Comparison of ENCODE assay signal across 25 mouse cellular contexts in genomic region chr4:137747590-137747989, GRCm38 (mm10). TPM values are rescaled to one million over a fixed set of nuclear protein-coding genes. Genes with fewer than 3 reads are reported as not detected.
DNase-seq lines count a peak whose midpoint lies in the region; ATAC-seq and TF ChIP-seq lines count a peak whose summit lies in the region.
"Had no signal": no experiment of that assay in that cellular context is flagged by ENCODE, and none has a peak within 500 bp of the region (broad histone marks: within the 10 kb centered on the region; RNA-seq: fewer than 3 reads in every experiment).

No protein-coding gene starts in this region.

- no peak overlapping the region for H3K4me2 ChIP-seq in kidney, embryonic 16.5 days (replicated peaks; ENCODE audit: low read depth, low read length)
- H3K4me2 ChIP-seq: forebrain, embryonic 13.5 days; heart, embryonic 13.5 days; hindbrain, embryonic 14.5 days had no signal

- no peaks in the 10 kb centered on the region for H3K27me3 ChIP-seq in kidney, embryonic 16.5 days (ENCODE audit: insufficient read depth, low read length)
- no peaks in the 10 kb centered on the region for H3K27me3 ChIP-seq in testis, adult 2 months (ENCODE audit: control insufficient read depth, insufficient read depth, low read length)
- H3K27me3 ChIP-seq: CH12.LX; forebrain, embryonic 13.5 days; Patski had no signal

- ATAC-seq in kidney, embryonic 16.5 days (ENCODE audit: low FRiP score, low TSS enrichment), result no peak
- ATAC-seq: forebrain, embryonic 13.5 days; forebrain, embryonic 16.5 days; Patski had no signal

- H3K27ac ChIP-seq in kidney, embryonic 16.5 days (ENCODE audit: low read length), result no peak overlapping the region
- no peak overlapping the region for H3K27ac ChIP-seq in testis, adult 2 months (ENCODE audit: control insufficient read depth, insufficient read depth, low read depth, low read length)
- H3K27ac ChIP-seq: forebrain, embryonic 10.5 days; forebrain, embryonic 13.5 days; heart, adult 2 months; heart, embryonic 10.5 days; heart, embryonic 13.5 days; hindbrain, embryonic 14.5 days had no signal

- TF ChIP-seq CTCF in testis, adult 2 months (IDR thresholded peaks at IDR 0.05; ENCODE audit: control insufficient read depth, insufficient read depth, insufficient replicate concordance, low read depth, low read length), result no peak

- peak; percentile 61 for DNase-seq in kidney, adult 9 months
- peak; percentile 38 for DNase-seq in kidney, postnatal 14 days
- no peak for DNase-seq in kidney, adult 11 months
- no peak for DNase-seq in testis, postnatal 10 days (ENCODE audit: low spot score)
- DNase-seq: adrenal gland, postnatal 36 days; B cell, adult 2 months; cerebellum, adult 18-20 months; cerebellum, adult 9-10 months; cerebellum, postnatal 14 days; gastrocnemius, postnatal 10 days; gastrocnemius, postnatal 36 days; heart, adult 2 months; heart, postnatal 14 days; heart, postnatal 4 days had no signal

- TF ChIP-seq POLR2A in testis, adult 2 months (IDR thresholded peaks at IDR 0.05; ENCODE audit: control insufficient read depth, low read depth, low read length), result no peak

- no peaks in the 10 kb centered on the region for H3K9me3 ChIP-seq in kidney, embryonic 16.5 days (ENCODE audit: low read length)
- H3K9me3 ChIP-seq: forebrain, embryonic 10.5 days; forebrain, embryonic 13.5 days; G1E; heart, embryonic 10.5 days; heart, embryonic 13.5 days had no signal

- WGBS in kidney, embryonic 16.5 days, result 59% methylated on average over 5 of the region's 5 CpGs

- no peak overlapping the region for H3K4me3 ChIP-seq in kidney, embryonic 16.5 days (ENCODE audit: low read length)
- peak overlapping the region; percentile 18 for H3K4me3 ChIP-seq in testis, adult 2 months (ENCODE audit: control insufficient read depth, low read depth, low read length)
- H3K4me3 ChIP-seq: forebrain, embryonic 10.5 days; forebrain, embryonic 13.5 days; heart, adult 2 months; heart, embryonic 10.5 days; heart, embryonic 13.5 days had no signal

- H3K4me1 ChIP-seq in kidney, embryonic 16.5 days (ENCODE audit: insufficient read depth, low read length), result peaks cover 17% of the 10 kb centered on the region; the same call in 1 of the 2 replicates
- H3K4me1 ChIP-seq in testis, adult 2 months (ENCODE audit: control insufficient read depth, insufficient read depth, low read length), result 0 out of 2 replicates have a peak, but pooled peaks cover 2% of the 10 kb centered on the region

- H3K36me3 ChIP-seq in kidney, embryonic 16.5 days (ENCODE audit: insufficient read depth, low read length), result no peaks in the 10 kb centered on the region
- H3K36me3 ChIP-seq in testis, adult 2 months (ENCODE audit: control insufficient read depth, insufficient read depth, low read length), result no peaks in the 10 kb centered on the region
- H3K36me3 ChIP-seq: G1E; heart, embryonic 10.5 days; heart, embryonic 13.5 days had no signal

- H3K9ac ChIP-seq in kidney, embryonic 16.5 days (replicated peaks; ENCODE audit: low read length), result no peak overlapping the region
- H3K9ac ChIP-seq: forebrain, embryonic 13.5 days; heart, embryonic 13.5 days; hindbrain, embryonic 14.5 days had no signal

RNA-seq across cellular contexts. Expression of gene Alpl, which starts 48.6 kb away (rescaled TPM):
- 19.2 and 19.3 TPM in 2 replicates for polyA plus RNA-seq in kidney, embryonic 16.5 days (2015; fragmentation: Nextera tagmentation; extraction: Ambion mirVana)
- polyA plus RNA-seq in testis, adult 2 months (2012; rRNA removed), result 7.2 and 8.2 TPM in 2 replicates
- polyA plus RNA-seq: G1E had no signal

Comparison
In these comparisons a context has a peak if more than half of its experiments do, and no peak if none do; other contexts are left out.
1. DNase-seq: peak in kidney, adult 9 months (single experiment) and kidney, postnatal 14 days (single experiment); none in kidney, adult 11 months (single experiment) and testis, postnatal 10 days (single experiment).